Mouse (Mus musculus): ENCODE measurements around the gene Rab17.

DNA sequence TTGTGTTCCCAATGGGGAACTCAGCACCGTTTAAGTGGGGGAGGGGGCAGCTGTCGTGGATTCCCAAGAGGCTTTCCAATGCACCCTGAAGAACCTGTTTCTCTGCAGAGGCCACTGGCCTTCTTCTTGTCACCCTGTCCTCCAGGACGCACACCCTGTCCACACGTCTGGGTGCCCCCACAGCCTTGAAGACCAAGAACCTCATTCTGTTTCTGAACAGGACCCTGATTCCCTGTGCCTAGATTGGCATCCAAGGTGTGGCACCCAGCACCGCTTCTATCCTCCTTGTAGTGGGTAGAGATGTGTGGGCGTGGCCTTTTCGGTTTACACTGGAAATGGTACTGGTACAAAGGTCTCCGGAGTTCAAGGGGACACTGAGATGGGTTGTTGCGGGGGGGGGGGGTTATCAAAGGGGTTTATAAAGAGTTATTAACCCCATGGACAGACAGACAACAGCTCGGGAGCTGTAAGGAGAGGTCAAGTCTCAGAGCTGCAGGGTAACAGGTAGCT is 475 bp upstream of the Rab17 start:
- TF ChIP-seq CTCF (IDR thresholded peaks at IDR 0.05; ENCODE audit: low read depth) (no peak), EP300 (IDR thresholded peaks at IDR 0.05; ENCODE audit: low read depth) (no peak)

Data from liver, postnatal 0 days (tissue).